Mouse (Mus musculus) lung, postnatal 0 days (tissue): ENCODE data around the gene Jak1.

Experiments
- CTCF ChIP-seq: IDR thresholded peaks from 2 replicates; pipeline ENCODE4 v1.5.1; 2016; ENCODE audit warnings: antibody characterized with exemption, mild to moderate bottlenecking
- EP300 ChIP-seq: IDR thresholded peaks from 2 replicates; pipeline ENCODE4 v1.6.1; 2016; ENCODE audit warnings: antibody characterized with exemption, mild to moderate bottlenecking, control low read depth

- no peak for TF ChIP-seq EP300
- 0 out of 2 replicates have a peak, but pooled peaks have one; percentile 16 for TF ChIP-seq CTCF
These were observed 27.9 kb upstream of the Jak1 start for GRCm38 (mm10) chr4:101292736-101293541.
